Mouse (Mus musculus): ENCODE measurements around the gene Calu. TPM values are rescaled to one million over a fixed set of nuclear protein-coding genes. Genes with fewer than 3 reads are reported as not detected.

The Calu gene
- polyA plus RNA-seq (2015; fragmentation: Nextera tagmentation; extraction: Ambion mirVana), result 158 and 166 TPM in 2 replicates

DNA sequence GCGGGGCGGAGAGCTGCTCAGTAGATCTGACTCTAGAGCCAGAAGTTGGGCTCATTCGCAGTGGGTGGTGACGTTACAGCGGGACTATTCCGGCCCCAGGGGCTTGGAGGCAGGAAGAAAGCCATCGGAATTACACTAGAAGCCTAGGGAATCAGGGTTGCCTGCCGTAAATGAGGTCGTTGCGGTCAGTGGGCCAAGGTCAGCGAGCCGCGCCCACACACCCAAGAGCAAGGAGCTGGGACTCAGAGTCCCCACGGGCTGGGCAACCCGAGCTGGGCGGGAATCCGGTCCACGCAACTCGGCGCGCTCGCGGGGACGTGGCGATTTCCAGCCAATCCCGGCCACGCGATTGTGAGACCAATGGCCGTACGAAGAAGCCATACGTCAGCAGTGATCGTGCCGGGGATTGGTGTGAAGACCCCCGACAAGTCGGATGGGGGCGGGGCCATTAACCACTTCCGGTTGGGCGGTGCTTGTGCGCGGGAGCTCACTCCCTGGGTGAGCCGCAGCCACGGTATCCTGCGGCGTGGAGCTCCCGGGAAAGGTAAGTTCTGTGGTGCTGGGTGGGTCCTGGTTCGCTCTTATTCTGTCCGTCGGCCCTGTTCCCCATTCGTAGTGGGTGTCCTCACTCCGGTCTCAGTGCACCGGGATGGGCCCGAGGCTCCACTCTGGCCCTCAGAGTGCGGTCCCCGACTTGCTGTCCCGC is at the start of gene Calu:
Gene Calu (plus strand): TSS at position 405 of the 706 bp plus-strand sequence.
- Histone ChIP-seq H3K9me3 (no peaks in the 10 kb centered on the region), H3K4me2 (replicated peaks) (peak within 1 kb of the TSS; percentile 77), H3K27me3 (no peaks in the 10 kb centered on the region), H3K36me3 (no peaks in the 10 kb centered on the region), H3K4me1 (replicated peaks) (peaks cover 18% of the 10 kb centered on the region), H3K9ac (replicated peaks) (peak within 1 kb of the TSS; percentile 86), H3K27ac (peak within 1 kb of the TSS; percentile 84), H3K4me3 (replicated peaks) (peak within 1 kb of the TSS; percentile 85)
- peak; percentile 100 for ATAC-seq
- WGBS, result under 1% methylated on average over 55 of the region's 55 CpGs

- no peak overlapping the region for H3K27ac ChIP-seq
- no peaks in the 10 kb centered on the region for H3K4me1 ChIP-seq (replicated peaks)
- no peak for ATAC-seq
- no peak overlapping the region for H3K4me3 ChIP-seq (replicated peaks)
- H3K9ac ChIP-seq (replicated peaks), result no peak overlapping the region
- H3K27me3 ChIP-seq, result no peaks in the 10 kb centered on the region
- 85% methylated on average over 2 of the region's 2 CpGs for WGBS
- H3K9me3 ChIP-seq, result no peaks in the 10 kb centered on the region
- no peaks in the 10 kb centered on the region for H3K36me3 ChIP-seq
- H3K4me2 ChIP-seq (replicated peaks), result no peak overlapping the region
Measured at GRCm38 (mm10) chr6:29299112-29299511, 48.8 kb upstream of the Calu start.

- Histone ChIP-seq H3K9ac (replicated peaks) (no peak overlapping the region), H3K9me3 (peaks cover 2% of the 10 kb centered on the region; the same call in 1 of the 2 replicates), H3K4me1 (replicated peaks) (no peaks in the 10 kb centered on the region), H3K4me3 (replicated peaks) (no peak overlapping the region), H3K4me2 (replicated peaks) (no peak overlapping the region), H3K36me3 (no peaks in the 10 kb centered on the region), H3K27ac (no peak overlapping the region), H3K27me3 (no peaks in the 10 kb centered on the region)
- no peak for ATAC-seq
Measured at GRCm38 (mm10) chr6:29303251-29303650, 44.6 kb upstream of the Calu start.

- Histone ChIP-seq H3K9me3 (peaks cover 2% of the 10 kb centered on the region; the same call in 1 of the 2 replicates), H3K4me2 (replicated peaks) (no peak overlapping the region), H3K36me3 (no peaks in the 10 kb centered on the region), H3K27me3 (no peaks in the 10 kb centered on the region), H3K27ac (no peak overlapping the region), H3K9ac (replicated peaks) (no peak overlapping the region), H3K4me3 (replicated peaks) (no peak overlapping the region), H3K4me1 (replicated peaks) (no peaks in the 10 kb centered on the region)
- no peak for ATAC-seq
- 55% methylated on average over 5 of the region's 5 CpGs for WGBS
Measured at GRCm38 (mm10) chr6:29303726-29304125, 44.1 kb upstream of the Calu start.

GRCm38 (mm10) chr6:29305462-29305861 is 42.4 kb upstream of the Calu start:
- H3K27ac ChIP-seq, result no peak overlapping the region
- no peak for ATAC-seq
- H3K4me2 ChIP-seq (replicated peaks), result no peak overlapping the region
- no peaks in the 10 kb centered on the region for H3K27me3 ChIP-seq
- 89% methylated on average over 4 of the region's 4 CpGs for WGBS
- no peak overlapping the region for H3K9ac ChIP-seq (replicated peaks)
- no peaks in the 10 kb centered on the region for H3K4me1 ChIP-seq (replicated peaks)
- H3K4me3 ChIP-seq (replicated peaks), result no peak overlapping the region
- peaks cover 2% of the 10 kb centered on the region; the same call in 1 of the 2 replicates for H3K9me3 ChIP-seq
- H3K36me3 ChIP-seq, result no peaks in the 10 kb centered on the region

GRCm38 (mm10) chr6:29308846-29309605 is 38.8 kb upstream of the Calu start:
- no peak for ATAC-seq
- H3K4me3 ChIP-seq (replicated peaks), result no peak overlapping the region
- H3K4me1 ChIP-seq (replicated peaks), result no peaks in the 10 kb centered on the region
- H3K9me3 ChIP-seq, result peaks cover 2% of the 10 kb centered on the region; the same call in 1 of the 2 replicates
- no peak overlapping the region for H3K4me2 ChIP-seq (replicated peaks)
- no peak overlapping the region for H3K9ac ChIP-seq (replicated peaks)
- no peaks in the 10 kb centered on the region for H3K36me3 ChIP-seq
- no peaks in the 10 kb centered on the region for H3K27me3 ChIP-seq
- 87% methylated on average over 16 of the region's 16 CpGs for WGBS
- no peak overlapping the region for H3K27ac ChIP-seq

DNA sequence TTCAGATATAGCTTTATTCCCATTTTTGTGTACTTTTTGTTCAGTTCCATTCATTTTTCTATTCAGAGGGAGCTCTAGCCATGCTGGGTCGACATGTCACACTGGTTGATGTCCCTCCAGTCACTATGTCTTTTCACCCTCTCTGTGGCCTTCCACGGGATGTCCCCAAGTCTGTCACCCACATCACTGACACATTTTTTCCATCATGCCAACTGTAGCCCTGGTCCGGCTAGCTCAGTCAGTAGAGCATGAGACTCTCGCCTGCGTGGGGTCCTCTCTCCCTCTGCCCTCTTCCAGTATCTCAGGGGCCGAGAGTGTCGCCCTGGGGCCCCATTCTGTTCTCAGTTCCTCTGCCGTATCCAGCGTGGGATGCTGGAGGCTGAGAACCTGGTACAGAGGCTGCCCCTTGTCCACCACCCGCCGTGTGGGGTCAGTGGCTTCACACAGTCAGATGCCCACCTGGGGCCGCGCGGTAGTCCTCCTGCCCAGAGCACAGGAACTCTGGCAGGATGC is 34.1 kb upstream of the Calu start:
- Histone ChIP-seq H3K4me3 (replicated peaks) (no peak overlapping the region), H3K36me3 (no peaks in the 10 kb centered on the region), H3K9ac (replicated peaks) (no peak overlapping the region), H3K9me3 (no peaks in the 10 kb centered on the region), H3K4me1 (replicated peaks) (no peaks in the 10 kb centered on the region), H3K27me3 (no peaks in the 10 kb centered on the region), H3K4me2 (replicated peaks) (no peak overlapping the region), H3K27ac (no peak overlapping the region)
- ATAC-seq, result no peak
- 69% methylated on average over 14 of the region's 14 CpGs for WGBS

GRCm38 (mm10) chr6:29317286-29317685 is 30.6 kb upstream of the Calu start:
- no peak for ATAC-seq
- Histone ChIP-seq H3K27ac (no peak overlapping the region), H3K4me2 (replicated peaks) (no peak overlapping the region), H3K4me1 (replicated peaks) (no peaks in the 10 kb centered on the region), H3K4me3 (replicated peaks) (no peak overlapping the region), H3K9me3 (no peaks in the 10 kb centered on the region), H3K27me3 (no peaks in the 10 kb centered on the region), H3K9ac (replicated peaks) (no peak overlapping the region), H3K36me3 (no peaks in the 10 kb centered on the region)
- 80% methylated on average over 2 of the region's 2 CpGs for WGBS

- no peak overlapping the region for H3K9ac ChIP-seq (replicated peaks)
Measured at GRCm38 (mm10) chr6:29317941-29318340, 29.9 kb upstream of the Calu start.

DNA sequence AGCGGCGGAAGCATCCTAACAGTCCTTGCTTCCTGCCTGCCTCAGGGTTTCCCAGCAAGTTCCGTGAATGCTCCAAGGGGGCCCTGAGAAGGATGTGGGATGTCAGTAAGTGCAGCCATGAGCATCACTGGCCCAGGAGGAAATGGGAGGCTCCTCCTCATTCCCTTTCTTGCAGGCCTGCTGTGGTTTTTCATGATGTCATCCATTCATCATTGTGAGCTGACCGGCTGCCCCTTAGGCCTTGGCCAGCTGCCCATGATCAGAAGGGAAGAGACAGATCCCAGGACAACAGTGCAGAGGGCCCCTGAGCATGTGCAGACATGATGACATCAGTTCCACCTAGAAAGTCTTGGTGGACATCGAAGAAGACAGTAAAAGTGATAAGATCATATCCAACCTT is 29.0 kb upstream of the Calu start, which contains the start of gene Fam71f1:
Gene Fam71f1 (plus strand): TSS at position 262 of the 400 bp plus-strand sequence.
- Histone ChIP-seq H3K9me3 (no peaks in the 10 kb centered on the region), H3K4me2 (replicated peaks) (no peak within 1 kb of the TSS), H3K36me3 (no peaks in the 10 kb centered on the region), H3K27me3 (no peaks in the 10 kb centered on the region), H3K4me3 (replicated peaks) (no peak within 1 kb of the TSS), H3K4me1 (replicated peaks) (no peaks in the 10 kb centered on the region), H3K9ac (replicated peaks) (no peak within 1 kb of the TSS), H3K27ac (no peak within 1 kb of the TSS)
- ATAC-seq, result no peak
- WGBS, result 80% methylated on average over 5 of the region's 5 CpGs

More at GRCm38 (mm10) chr6:29317941-29318340, 29.9 kb upstream of the Calu start:
- 71% methylated on average over 3 of the region's 3 CpGs for WGBS
- Histone ChIP-seq H3K4me2 (replicated peaks) (no peak overlapping the region), H3K27me3 (no peaks in the 10 kb centered on the region), H3K36me3 (no peaks in the 10 kb centered on the region), H3K4me1 (replicated peaks) (no peaks in the 10 kb centered on the region), H3K4me3 (replicated peaks) (no peak overlapping the region), H3K9me3 (no peaks in the 10 kb centered on the region), H3K27ac (no peak overlapping the region)
- ATAC-seq, result no peak

DNA sequence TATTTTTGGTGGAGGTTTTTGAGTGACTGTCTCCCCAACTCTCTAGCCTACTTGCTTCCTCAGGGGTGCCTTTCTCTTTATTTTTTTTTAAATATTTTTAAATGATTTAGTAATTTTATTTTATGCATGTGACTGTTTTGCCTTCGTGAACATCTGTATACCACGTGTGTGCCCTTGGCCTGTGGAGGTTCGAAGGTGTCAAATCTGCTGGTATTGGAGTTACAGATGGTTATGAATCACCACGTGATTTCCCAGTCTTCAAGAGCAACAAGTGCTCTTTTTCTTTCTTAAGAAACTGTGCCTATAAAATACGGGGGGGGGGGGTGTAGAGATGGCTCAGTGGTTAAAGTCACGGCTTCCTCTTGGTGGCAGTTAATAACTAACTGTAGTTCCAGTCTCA is 26.3 kb upstream of the Calu start:
- Histone ChIP-seq H3K9ac (replicated peaks) (no peak overlapping the region), H3K4me3 (replicated peaks) (no peak overlapping the region), H3K4me1 (replicated peaks) (no peaks in the 10 kb centered on the region), H3K36me3 (no peaks in the 10 kb centered on the region), H3K27me3 (no peaks in the 10 kb centered on the region), H3K9me3 (no peaks in the 10 kb centered on the region), H3K27ac (no peak overlapping the region), H3K4me2 (replicated peaks) (no peak overlapping the region)
- ATAC-seq, result no peak
- 85% methylated on average over 6 of the region's 6 CpGs for WGBS

DNA sequence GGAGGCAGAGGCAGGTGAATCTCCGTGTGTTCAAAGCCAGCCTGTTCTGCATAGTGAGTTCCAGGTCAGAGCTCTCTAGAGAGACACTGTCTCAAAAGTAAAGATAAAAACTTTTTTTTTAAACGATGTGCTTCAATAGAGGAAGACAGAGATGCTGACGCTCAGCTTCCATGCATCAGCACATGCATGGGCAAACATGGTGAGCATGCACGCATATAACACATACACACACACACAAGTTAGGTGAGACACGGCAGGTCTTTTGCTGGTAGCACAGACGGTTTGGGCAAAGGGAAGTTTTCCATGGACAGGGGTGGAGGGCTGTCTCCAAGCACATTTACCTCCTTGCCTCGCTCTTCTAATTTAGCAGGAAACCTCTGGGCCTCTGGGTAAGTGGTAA is 25.7 kb upstream of the Calu start:
- Histone ChIP-seq H3K4me3 (replicated peaks) (no peak overlapping the region), H3K4me1 (replicated peaks) (no peaks in the 10 kb centered on the region), H3K9ac (replicated peaks) (no peak overlapping the region), H3K27me3 (no peaks in the 10 kb centered on the region), H3K36me3 (no peaks in the 10 kb centered on the region), H3K9me3 (no peaks in the 10 kb centered on the region), H3K4me2 (replicated peaks) (no peak overlapping the region), H3K27ac (no peak overlapping the region)
- 95% methylated on average over 7 of the region's 7 CpGs for WGBS
- no peak for ATAC-seq

Data from midbrain, embryonic 13.5 days (tissue).